ENCODE assay signal across 13 mouse cellular contexts in the genomic region with DNA sequence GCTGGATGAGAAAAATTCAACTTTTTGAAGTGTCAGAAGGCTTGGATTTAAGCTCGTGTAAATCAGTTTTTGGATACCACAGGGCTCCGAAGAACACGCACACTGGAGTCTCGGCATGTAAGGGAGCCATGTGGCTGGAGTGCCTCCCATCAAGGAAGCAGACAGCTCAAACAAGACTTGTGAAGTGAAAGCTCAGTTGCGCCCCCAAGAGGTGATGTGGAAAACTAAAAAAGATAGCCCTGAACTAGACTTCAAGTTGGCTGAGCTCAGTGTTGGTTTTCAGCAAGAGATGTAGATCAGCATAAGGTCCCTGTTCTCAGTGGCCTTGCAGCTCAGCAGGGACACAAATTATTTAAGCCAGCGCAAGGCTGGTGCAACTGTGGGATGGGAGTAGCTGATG.
DNase-seq lines count a peak whose midpoint lies in the region; ATAC-seq and TF ChIP-seq lines count a peak whose summit lies in the region.
"Had no signal": no experiment of that assay in that cellular context is flagged by ENCODE, and none has a peak within 500 bp of the region (broad histone marks: within the 10 kb centered on the region; RNA-seq: fewer than 3 reads in every experiment).

No protein-coding gene starts in this region.

- no peaks in the 10 kb centered on the region for H3K27me3 ChIP-seq in midbrain, embryonic 14.5 days (ENCODE audit: control insufficient read depth, insufficient read depth, low read length)
- H3K27me3 ChIP-seq in midbrain, embryonic 13.5 days: no peaks in the 10 kb centered on the region
- no peaks in the 10 kb centered on the region for H3K27me3 ChIP-seq in heart, embryonic 11.5 days (ENCODE audit: control insufficient read depth, insufficient read depth, low read length)
- H3K27me3 ChIP-seq: forebrain, embryonic 13.5 days; heart, embryonic 15.5 days had no signal

- no peak overlapping the region for H3K4me3 ChIP-seq in gastrocnemius, adult 2 months
- H3K4me3 ChIP-seq in midbrain, embryonic 14.5 days (replicated peaks; ENCODE audit: low read depth, low read length): no peak overlapping the region
- H3K4me3 ChIP-seq in midbrain, embryonic 13.5 days (replicated peaks): no peak overlapping the region
- H3K4me3 ChIP-seq in heart, embryonic 11.5 days (ENCODE audit: low read depth, low read length): no peak overlapping the region
- H3K4me3 ChIP-seq: forebrain, embryonic 13.5 days; heart, embryonic 15.5 days; limb, embryonic 12.5 days had no signal

- DNase-seq in gastrocnemius, adult 2 months: no peak
- DNase-seq in gastrocnemius, postnatal 4 days (ENCODE audit: low spot score in 2 of 2): no peak
- DNase-seq in midbrain, embryonic 14.5 days: peak; percentile 33
- DNase-seq in MEL-GATA-1-ER (ENCODE audit: extremely low read depth, low read depth): peak; percentile 15
- peak; percentile 31 for DNase-seq in retina, postnatal 1 day
- DNase-seq in yolk sac, embryonic 10.5 days (ENCODE audit: low spot score): no peak
- DNase-seq: thymus, adult 18-20 months had no signal

- no peak overlapping the region for H3K27ac ChIP-seq in gastrocnemius, adult 2 months
- no peak overlapping the region for H3K27ac ChIP-seq in midbrain, embryonic 14.5 days (replicated peaks; ENCODE audit: low read depth, low read length)
- no peak overlapping the region for H3K27ac ChIP-seq in midbrain, embryonic 13.5 days
- no peak overlapping the region for H3K27ac ChIP-seq in heart, embryonic 11.5 days (ENCODE audit: low read depth, low read length)
- H3K27ac ChIP-seq: forebrain, embryonic 13.5 days; heart, embryonic 15.5 days; limb, embryonic 12.5 days had no signal

- no peak for ATAC-seq in midbrain, embryonic 14.5 days (ENCODE audit: low FRiP score, low TSS enrichment)
- ATAC-seq in midbrain, embryonic 13.5 days: no peak
- no peak for ATAC-seq in heart, embryonic 11.5 days (replicated peaks; ENCODE audit: insufficient number of reproducible peaks, low FRiP score, low TSS enrichment)
- ATAC-seq: activated CD4-positive, CD25-positive, alpha-beta regulatory T cell, adult 4 months; forebrain, embryonic 13.5 days had no signal

- WGBS in midbrain, embryonic 14.5 days: 90% methylated on average over 6 of the region's 6 CpGs
- WGBS in midbrain, embryonic 13.5 days: 89% methylated on average over 6 of the region's 6 CpGs
- WGBS in heart, embryonic 11.5 days (ENCODE audit: insufficient replicate concordance): 82% methylated on average over 6 of the region's 6 CpGs

- H3K9me3 ChIP-seq in midbrain, embryonic 14.5 days (ENCODE audit: control insufficient read depth, low read length): no peaks in the 10 kb centered on the region
- H3K9me3 ChIP-seq in midbrain, embryonic 13.5 days: no peaks in the 10 kb centered on the region
- H3K9me3 ChIP-seq in heart, embryonic 11.5 days (replicated peaks; ENCODE audit: control insufficient read depth, low read length): no peaks in the 10 kb centered on the region
- H3K9me3 ChIP-seq: forebrain, embryonic 13.5 days; heart, embryonic 15.5 days had no signal

- TF ChIP-seq CTCF in gastrocnemius, adult 2 months (IDR thresholded peaks at IDR 0.05): 0 out of 2 replicates have a peak, but pooled peaks have one; percentile 2

- no peaks in the 10 kb centered on the region for H3K36me3 ChIP-seq in midbrain, embryonic 14.5 days (ENCODE audit: control insufficient read depth, insufficient read depth, low read length)
- H3K36me3 ChIP-seq in midbrain, embryonic 13.5 days: no peaks in the 10 kb centered on the region
- H3K36me3 ChIP-seq in heart, embryonic 11.5 days (ENCODE audit: control insufficient read depth, insufficient read depth, low read length): no peaks in the 10 kb centered on the region
- H3K36me3 ChIP-seq: heart, embryonic 15.5 days; limb, embryonic 12.5 days had no signal

- H3K4me1 ChIP-seq in midbrain, embryonic 14.5 days (ENCODE audit: control insufficient read depth, insufficient read depth, low read length): no peaks in the 10 kb centered on the region
- no peaks in the 10 kb centered on the region for H3K4me1 ChIP-seq in midbrain, embryonic 13.5 days (replicated peaks)
- H3K4me1 ChIP-seq in heart, embryonic 11.5 days (ENCODE audit: control insufficient read depth, insufficient read depth, low read length): no peaks in the 10 kb centered on the region
- H3K4me1 ChIP-seq: heart, embryonic 15.5 days; limb, embryonic 12.5 days had no signal

- H3K4me2 ChIP-seq in midbrain, embryonic 14.5 days (ENCODE audit: low read length): no peak overlapping the region
- no peak overlapping the region for H3K4me2 ChIP-seq in midbrain, embryonic 13.5 days (replicated peaks)
- H3K4me2 ChIP-seq in heart, embryonic 11.5 days: no peak overlapping the region
- H3K4me2 ChIP-seq: forebrain, embryonic 13.5 days; heart, embryonic 15.5 days; limb, embryonic 12.5 days had no signal

- no peak overlapping the region for H3K9ac ChIP-seq in midbrain, embryonic 14.5 days (replicated peaks; ENCODE audit: low read length)
- no peak overlapping the region for H3K9ac ChIP-seq in midbrain, embryonic 13.5 days (replicated peaks)
- H3K9ac ChIP-seq in heart, embryonic 11.5 days (ENCODE audit: low read depth, low read length): no peak overlapping the region
- H3K9ac ChIP-seq: forebrain, embryonic 13.5 days; heart, embryonic 15.5 days; limb, embryonic 12.5 days had no signal

- intact Hi-C loops in gastrocnemius, adult 2 months (cut with DNase I): no loop called here

Comparison
In these comparisons a context has a peak if more than half of its experiments do, and no peak if none do; other contexts are left out.
1. DNase-seq: peak in midbrain, embryonic 14.5 days (single experiment), MEL-GATA-1-ER (single experiment) and retina, postnatal 1 day (single experiment); none in gastrocnemius, adult 2 months (single experiment), gastrocnemius, postnatal 4 days (0 of 2) and yolk sac, embryonic 10.5 days (single experiment).